Mouse (Mus musculus): ENCODE data around the gene Csrp3.

Csrp3 gene

GRCm38 (mm10) chr7:48853496-48853895, 5.7 kb upstream of the Csrp3 start:
- Histone ChIP-seq H3K27me3 (ENCODE audit: control insufficient read depth, insufficient read depth, low read length, poor library complexity, severe bottlenecking) (no peaks in the 10 kb centered on the region), H3K36me3 (ENCODE audit: control insufficient read depth, insufficient read depth, low read length, poor library complexity, severe bottlenecking) (no peaks in the 10 kb centered on the region)
- no peak for DNase-seq (ENCODE audit: low read depth, low spot score)

GRCm38 (mm10) chr7:48851529-48852104, 3.8 kb upstream of the Csrp3 start:
- Histone ChIP-seq H3K27me3 (ENCODE audit: control insufficient read depth, insufficient read depth, low read length, poor library complexity, severe bottlenecking) (no peaks in the 10 kb centered on the region), H3K36me3 (ENCODE audit: control insufficient read depth, insufficient read depth, low read length, poor library complexity, severe bottlenecking) (no peaks in the 10 kb centered on the region)
- DNase-seq (ENCODE audit: low read depth, low spot score), result no peak

- Histone ChIP-seq H3K36me3 (ENCODE audit: control insufficient read depth, insufficient read depth, low read length, poor library complexity, severe bottlenecking) (no peaks in the 10 kb centered on the region), H3K27me3 (ENCODE audit: control insufficient read depth, insufficient read depth, low read length, poor library complexity, severe bottlenecking) (no peaks in the 10 kb centered on the region; the same call in 1 of the 2 replicates)
- DNase-seq (ENCODE audit: low read depth, low spot score), result no peak
These were observed 1.1 kb downstream of the Csrp3 start for GRCm38 (mm10) chr7:48846755-48847154.

- no peaks in the 10 kb centered on the region for H3K36me3 ChIP-seq (ENCODE audit: control insufficient read depth, insufficient read depth, low read length, poor library complexity, severe bottlenecking)
- DNase-seq (ENCODE audit: low read depth, low spot score), result no peak
- H3K27me3 ChIP-seq (ENCODE audit: control insufficient read depth, insufficient read depth, low read length, poor library complexity, severe bottlenecking), result no peaks in the 10 kb centered on the region; the same call in 1 of the 2 replicates
These were observed 2.4 kb downstream of the Csrp3 start for GRCm38 (mm10) chr7:48845213-48845973.

- Histone ChIP-seq H3K27me3 (ENCODE audit: control insufficient read depth, insufficient read depth, low read length, poor library complexity, severe bottlenecking) (no peaks in the 10 kb centered on the region; the same call in 1 of the 2 replicates), H3K36me3 (ENCODE audit: control insufficient read depth, insufficient read depth, low read length, poor library complexity, severe bottlenecking) (no peaks in the 10 kb centered on the region)
- no peak for DNase-seq (ENCODE audit: low read depth, low spot score)
These were observed 4.3 kb downstream of the Csrp3 start for GRCm38 (mm10) chr7:48843541-48843940.

GRCm38 (mm10) chr7:48842353-48842752, 5.5 kb downstream of the Csrp3 start:
- DNase-seq (ENCODE audit: low read depth, low spot score), result no peak
- no peaks in the 10 kb centered on the region; the same call in 1 of the 2 replicates for H3K27me3 ChIP-seq (ENCODE audit: control insufficient read depth, insufficient read depth, low read length, poor library complexity, severe bottlenecking)
- no peaks in the 10 kb centered on the region for H3K36me3 ChIP-seq (ENCODE audit: control insufficient read depth, insufficient read depth, low read length, poor library complexity, severe bottlenecking)

- Histone ChIP-seq H3K27me3 (ENCODE audit: control insufficient read depth, insufficient read depth, low read length, poor library complexity, severe bottlenecking) (no peaks in the 10 kb centered on the region; the same call in 1 of the 2 replicates), H3K36me3 (ENCODE audit: control insufficient read depth, insufficient read depth, low read length, poor library complexity, severe bottlenecking) (no peaks in the 10 kb centered on the region)
These were observed 6.3 kb downstream of the Csrp3 start for GRCm38 (mm10) chr7:48841538-48841937.

GRCm38 (mm10) chr7:48840545-48840944, 7.3 kb downstream of the Csrp3 start:
- no peaks in the 10 kb centered on the region; the same call in 1 of the 2 replicates for H3K27me3 ChIP-seq (ENCODE audit: control insufficient read depth, insufficient read depth, low read length, poor library complexity, severe bottlenecking)
- H3K36me3 ChIP-seq (ENCODE audit: control insufficient read depth, insufficient read depth, low read length, poor library complexity, severe bottlenecking), result no peaks in the 10 kb centered on the region
- no peak for DNase-seq (ENCODE audit: low read depth, low spot score)

More at GRCm38 (mm10) chr7:48841538-48841937, 6.3 kb downstream of the Csrp3 start:
- DNase-seq (ENCODE audit: low read depth, low spot score), result no peak

- DNase-seq (ENCODE audit: low read depth, low spot score), result peak; percentile 14
- H3K27me3 ChIP-seq (ENCODE audit: control insufficient read depth, insufficient read depth, low read length, poor library complexity, severe bottlenecking), result no peaks in the 10 kb centered on the region
- H3K36me3 ChIP-seq (ENCODE audit: control insufficient read depth, insufficient read depth, low read length, poor library complexity, severe bottlenecking), result no peaks in the 10 kb centered on the region
These were observed 9.4 kb downstream of the Csrp3 start for GRCm38 (mm10) chr7:48838434-48838833.

GRCm38 (mm10) chr7:48836949-48837348, 10.9 kb downstream of the Csrp3 start:
- Histone ChIP-seq H3K36me3 (ENCODE audit: control insufficient read depth, insufficient read depth, low read length, poor library complexity, severe bottlenecking) (no peaks in the 10 kb centered on the region), H3K27me3 (ENCODE audit: control insufficient read depth, insufficient read depth, low read length, poor library complexity, severe bottlenecking) (no peaks in the 10 kb centered on the region)
- peak; percentile 6 for DNase-seq (ENCODE audit: low read depth, low spot score)

- no peak for DNase-seq (ENCODE audit: low read depth, low spot score)
- H3K36me3 ChIP-seq (ENCODE audit: control insufficient read depth, insufficient read depth, low read length, poor library complexity, severe bottlenecking), result no peaks in the 10 kb centered on the region
These were observed 12.7 kb downstream of the Csrp3 start for GRCm38 (mm10) chr7:48834989-48835626.

GRCm38 (mm10) chr7:48834371-48834970, 13.4 kb downstream of the Csrp3 start:
- Histone ChIP-seq H3K27me3 (ENCODE audit: control insufficient read depth, insufficient read depth, low read length, poor library complexity, severe bottlenecking) (no peaks in the 10 kb centered on the region), H3K36me3 (ENCODE audit: control insufficient read depth, insufficient read depth, low read length, poor library complexity, severe bottlenecking) (no peaks in the 10 kb centered on the region)
- DNase-seq (ENCODE audit: low read depth, low spot score), result no peak

More at GRCm38 (mm10) chr7:48834989-48835626, 12.7 kb downstream of the Csrp3 start:
- H3K27me3 ChIP-seq (ENCODE audit: control insufficient read depth, insufficient read depth, low read length, poor library complexity, severe bottlenecking), result no peaks in the 10 kb centered on the region

- DNase-seq (ENCODE audit: low read depth, low spot score), result no peak
- Histone ChIP-seq H3K27me3 (ENCODE audit: control insufficient read depth, insufficient read depth, low read length, poor library complexity, severe bottlenecking) (no peaks in the 10 kb centered on the region), H3K36me3 (ENCODE audit: control insufficient read depth, insufficient read depth, low read length, poor library complexity, severe bottlenecking) (0 out of 2 replicates have a peak, but pooled peaks cover under 1% of the 10 kb centered on the region)
These were observed 15.1 kb downstream of the Csrp3 start for GRCm38 (mm10) chr7:48832735-48833134.

GRCm38 (mm10) chr7:48830395-48830794, 17.4 kb downstream of the Csrp3 start:
- DNase-seq (ENCODE audit: low read depth, low spot score), result no peak
- peaks cover 8% of the 10 kb centered on the region for H3K36me3 ChIP-seq (ENCODE audit: control insufficient read depth, insufficient read depth, low read length, poor library complexity, severe bottlenecking)
- H3K27me3 ChIP-seq (ENCODE audit: control insufficient read depth, insufficient read depth, low read length, poor library complexity, severe bottlenecking), result no peaks in the 10 kb centered on the region

All from splenic B cell, adult 2 months (primary cell).